Mouse (Mus musculus) lung, embryonic 15.5 days (tissue): ENCODE measurements at regions not wholly inside any gene's neighbourhood (a gene's known extent, or its start where the extent isn't known, plus 50 kb on each side); places are given as distances from the start of the nearest gene placed in this dataset.
A peak's percentile ranks its signal among the peaks of the same experiment; 100 is the strongest.

ENCODE experiments used
- ATAC-seq: fragments of 200-750 bp; cut with Nextera tagmentation; 2 replicates; pipeline ENCODE4 v1.8.0; 2017; ENCODE audit warnings: moderate number of reproducible peaks, borderline replicate concordance; ENCODE audit not compliant: low FRiP score, low TSS enrichment; ENCODE audit errors: extremely low read depth
- H3K27ac ChIP-seq: fragments of 300-500 bp; sonication (generic); 2 replicates; pipeline ENCODE4 v1.5.1; 2015; ENCODE audit warnings: moderate library complexity, mild to moderate bottlenecking, inconsistent platforms
- H3K27me3 ChIP-seq: fragments of 300-500 bp; sonication (generic); 2 replicates; pipeline ENCODE4 v1.6.1; 2015; ENCODE audit warnings: inconsistent platforms
- H3K36me3 ChIP-seq: fragments of 300-500 bp; sonication (generic); 2 replicates; pipeline ENCODE4 v1.6.1; 2015; ENCODE audit warnings: inconsistent platforms
- H3K4me1 ChIP-seq: fragments of 300-500 bp; sonication (generic); 2 replicates; pipeline ENCODE4 v1.6.1; 2015; ENCODE audit warnings: inconsistent platforms
- H3K4me2 ChIP-seq: fragments of 300-500 bp; sonication (generic); 2 replicates; pipeline ENCODE4 v1.6.1; 2015; ENCODE audit warnings: inconsistent platforms, mild to moderate bottlenecking, moderate library complexity
- H3K4me3 ChIP-seq: fragments of 300-500 bp; sonication (generic); 2 replicates; pipeline ENCODE4 v1.5.1; 2015; ENCODE audit warnings: mild to moderate bottlenecking, inconsistent platforms
- H3K9ac ChIP-seq: fragments of 300-500 bp; sonication (generic); 2 replicates; pipeline ENCODE4 v1.6.1; 2015; ENCODE audit warnings: inconsistent platforms
- H3K9me3 ChIP-seq: fragments of 300-500 bp; sonication (generic); 2 replicates; pipeline ENCODE4 v1.6.1; 2016; ENCODE audit warnings: inconsistent platforms
- WGBS: fragments of 180-500 bp; shearing (Covaris S2); methylation state at CpG from one replicate; pipeline ENCODE4 v1.1.7; 2015; 5-methylcytosine and 5-hydroxymethylcytosine counted together

GRCm38 (mm10) chr2:170675731-170676130 is 55.9 kb upstream of the Dok5 start:
- Histone ChIP-seq H3K27ac (no peak overlapping the region), H3K4me3 (no peak overlapping the region), H3K36me3 (no peaks in the 10 kb centered on the region), H3K4me1 (no peaks in the 10 kb centered on the region), H3K9me3 (no peaks in the 10 kb centered on the region), H3K4me2 (no peak overlapping the region), H3K27me3 (no peaks in the 10 kb centered on the region), H3K9ac (no peak overlapping the region)
- ATAC-seq, result no peak
- WGBS, result 80% methylated on average over 10 of the region's 10 CpGs

DNA sequence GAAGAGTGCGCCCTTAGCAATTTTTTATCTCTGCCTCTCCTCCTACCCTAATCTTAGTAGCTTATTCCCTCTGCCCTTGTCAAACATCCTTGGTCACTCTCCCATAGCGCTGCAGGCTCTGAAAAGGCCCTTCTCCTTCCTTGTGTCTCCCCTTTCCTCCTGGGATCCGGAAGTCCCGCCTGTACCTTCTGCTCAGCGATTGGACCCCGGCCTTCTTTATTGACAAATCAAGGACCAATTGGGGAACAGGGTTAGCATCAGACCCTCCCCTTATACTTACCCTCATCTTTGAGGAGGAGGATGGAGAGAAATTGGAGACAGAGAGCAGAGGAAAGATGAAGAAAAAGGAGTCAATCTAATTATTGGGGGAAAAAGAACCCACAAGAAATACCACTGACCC is 57.9 kb upstream of the Dok5 start:
- no peaks in the 10 kb centered on the region for H3K27me3 ChIP-seq
- no peaks in the 10 kb centered on the region for H3K4me1 ChIP-seq
- H3K4me2 ChIP-seq, result no peak overlapping the region
- no peaks in the 10 kb centered on the region for H3K9me3 ChIP-seq
- H3K36me3 ChIP-seq, result no peaks in the 10 kb centered on the region
- WGBS, result 84% methylated on average over 6 of the region's 6 CpGs
- no peak overlapping the region for H3K27ac ChIP-seq
- ATAC-seq, result no peak
- H3K9ac ChIP-seq, result no peak overlapping the region
- no peak overlapping the region for H3K4me3 ChIP-seq

DNA sequence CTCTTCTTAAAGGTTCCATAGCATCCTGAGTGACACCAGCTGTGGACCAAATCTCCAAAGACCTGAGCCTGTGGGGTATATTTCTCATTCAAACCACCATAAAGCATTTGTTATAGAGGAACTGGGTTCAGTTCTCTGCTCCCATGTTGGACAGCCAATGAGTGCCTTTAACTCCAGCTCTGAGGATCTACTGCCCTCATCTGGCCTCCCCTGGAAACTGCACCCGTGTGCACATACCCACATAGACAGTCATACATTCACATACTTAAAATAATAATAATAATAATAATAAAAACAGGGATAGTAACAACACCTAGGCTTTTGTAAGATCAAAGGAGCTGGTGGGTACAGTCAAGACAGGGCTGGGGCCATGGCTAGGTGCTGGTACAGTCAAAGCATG is 58.8 kb upstream of the Dok5 start:
- Histone ChIP-seq H3K27me3 (no peaks in the 10 kb centered on the region), H3K4me2 (no peak overlapping the region), H3K36me3 (no peaks in the 10 kb centered on the region), H3K4me3 (no peak overlapping the region), H3K4me1 (no peaks in the 10 kb centered on the region), H3K27ac (no peak overlapping the region), H3K9ac (no peak overlapping the region), H3K9me3 (no peaks in the 10 kb centered on the region)
- ATAC-seq, result no peak
- WGBS, result 80% methylated on average over 1 of the region's 1 CpGs

- H3K27me3 ChIP-seq, result no peaks in the 10 kb centered on the region
- H3K9ac ChIP-seq, result no peak overlapping the region
- no peak overlapping the region for H3K4me3 ChIP-seq
- ATAC-seq, result no peak
- no peaks in the 10 kb centered on the region for H3K9me3 ChIP-seq
- no peaks in the 10 kb centered on the region for H3K4me1 ChIP-seq
- no peak overlapping the region for H3K4me2 ChIP-seq
- WGBS, result 89% methylated on average over 12 of the region's 12 CpGs
- no peaks in the 10 kb centered on the region for H3K36me3 ChIP-seq
- H3K27ac ChIP-seq, result no peak overlapping the region
Observed at GRCm38 (mm10) chr2:170668960-170669359, 62.6 kb upstream of the Dok5 start.

DNA sequence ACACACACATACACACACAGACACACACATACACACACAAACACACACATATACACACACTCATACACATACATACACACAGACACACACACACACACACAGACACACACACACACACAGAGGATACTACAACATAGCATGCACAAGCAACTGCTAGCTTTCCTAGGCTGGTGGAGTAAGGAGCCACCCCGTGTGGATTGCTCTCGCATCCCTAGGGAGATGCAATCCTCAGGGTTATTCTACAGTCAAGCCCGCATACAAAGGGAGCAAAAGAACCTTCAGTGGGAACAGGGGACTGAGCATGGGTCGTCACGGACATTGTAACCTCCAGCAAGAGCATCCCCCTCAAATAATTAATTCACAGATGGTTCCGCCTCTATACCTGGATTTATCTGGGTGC is 63.1 kb upstream of the Dok5 start:
- no peak for ATAC-seq
- WGBS, result 82% methylated on average over 6 of the region's 6 CpGs
- Histone ChIP-seq H3K9me3 (no peaks in the 10 kb centered on the region), H3K4me2 (no peak overlapping the region), H3K36me3 (no peaks in the 10 kb centered on the region), H3K4me3 (no peak overlapping the region), H3K4me1 (no peaks in the 10 kb centered on the region), H3K27ac (no peak overlapping the region), H3K9ac (no peak overlapping the region), H3K27me3 (no peaks in the 10 kb centered on the region)

GRCm38 (mm10) chr2:170662069-170662980 is 60.5 kb upstream of the 4930470P17Rik start:
- H3K4me2 ChIP-seq, result no peak overlapping the region
- peak; percentile 71; the same call in 1 of the 2 replicates for ATAC-seq
- no peak overlapping the region for H3K4me3 ChIP-seq
- H3K9me3 ChIP-seq, result no peaks in the 10 kb centered on the region
- H3K4me1 ChIP-seq, result peaks cover 13% of the 10 kb centered on the region
- H3K36me3 ChIP-seq, result no peaks in the 10 kb centered on the region
- no peak overlapping the region for H3K27ac ChIP-seq
- no peaks in the 10 kb centered on the region for H3K27me3 ChIP-seq
- no peak overlapping the region for H3K9ac ChIP-seq
- WGBS, result 73% methylated on average over 25 of the region's 25 CpGs

DNA sequence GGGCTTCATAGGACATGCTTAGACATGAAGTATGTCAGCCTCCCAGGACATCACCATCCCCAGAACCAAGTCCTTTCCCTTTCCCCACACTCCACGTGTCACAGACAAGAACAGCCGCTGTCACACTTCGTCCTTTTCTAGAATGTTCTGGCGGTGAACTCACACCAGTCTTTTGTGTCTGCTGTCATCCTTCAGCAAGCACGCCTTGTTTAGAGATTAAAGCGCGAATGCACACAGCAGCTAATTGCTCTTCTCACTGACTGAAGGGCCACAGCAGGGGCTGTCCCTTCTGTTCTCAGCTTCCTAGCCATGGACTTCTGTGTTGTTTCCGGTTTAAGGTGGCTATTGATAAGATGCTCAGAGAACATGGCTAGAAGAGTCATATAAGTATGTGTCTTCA is 57.5 kb upstream of the 4930470P17Rik start:
- H3K9ac ChIP-seq, result no peak overlapping the region
- 56% methylated on average over 8 of the region's 8 CpGs for WGBS
- no peak overlapping the region for H3K4me3 ChIP-seq
- H3K4me2 ChIP-seq, result no peak overlapping the region
- H3K4me1 ChIP-seq, result peaks cover 13% of the 10 kb centered on the region
- no peak for ATAC-seq
- no peaks in the 10 kb centered on the region for H3K36me3 ChIP-seq
- H3K27ac ChIP-seq, result no peak overlapping the region
- no peaks in the 10 kb centered on the region for H3K9me3 ChIP-seq
- H3K27me3 ChIP-seq, result no peaks in the 10 kb centered on the region

DNA sequence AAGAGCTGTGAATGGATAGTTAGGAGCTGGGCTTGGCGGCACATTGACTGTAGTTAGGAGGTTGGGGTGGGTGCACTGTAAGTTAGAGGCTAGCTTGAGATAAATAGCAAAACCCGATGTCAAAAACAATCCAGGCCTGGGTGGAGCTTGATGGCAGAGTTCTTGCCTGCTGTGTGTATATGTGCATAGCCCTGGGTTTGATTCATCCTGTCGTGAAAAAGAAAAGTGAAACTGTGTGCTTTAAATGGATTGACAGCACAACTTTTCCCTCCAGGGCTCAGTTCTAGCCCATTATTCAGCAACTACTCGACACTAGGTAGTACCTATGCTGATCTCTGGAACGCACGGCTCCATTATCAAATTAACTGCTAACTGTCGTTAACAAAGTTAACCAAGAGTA is 56.7 kb upstream of the 4930470P17Rik start:
- WGBS, result 44% methylated on average over 7 of the region's 7 CpGs
- Histone ChIP-seq H3K9me3 (no peaks in the 10 kb centered on the region), H3K9ac (no peak overlapping the region), H3K4me3 (no peak overlapping the region), H3K27me3 (no peaks in the 10 kb centered on the region), H3K36me3 (no peaks in the 10 kb centered on the region), H3K4me1 (peaks cover 13% of the 10 kb centered on the region), H3K27ac (no peak overlapping the region), H3K4me2 (no peak overlapping the region)
- ATAC-seq, result no peak

GRCm38 (mm10) chr2:170657821-170658221 is 56.0 kb upstream of the 4930470P17Rik start:
- no peak overlapping the region for H3K27ac ChIP-seq
- no peak overlapping the region for H3K4me2 ChIP-seq
- H3K36me3 ChIP-seq, result no peaks in the 10 kb centered on the region
- no peak for ATAC-seq
- H3K4me1 ChIP-seq, result peaks cover 12% of the 10 kb centered on the region
- H3K9me3 ChIP-seq, result no peaks in the 10 kb centered on the region
- WGBS, result 6% methylated on average over 7 of the region's 7 CpGs
- no peak overlapping the region for H3K9ac ChIP-seq
- H3K4me3 ChIP-seq, result no peak overlapping the region
- no peaks in the 10 kb centered on the region for H3K27me3 ChIP-seq

- no peaks in the 10 kb centered on the region for H3K36me3 ChIP-seq
- H3K9me3 ChIP-seq, result no peaks in the 10 kb centered on the region
- peak; percentile 53; the same call in 1 of the 2 replicates for ATAC-seq
- peaks cover 5% of the 10 kb centered on the region; the same call in 1 of the 2 replicates for H3K4me1 ChIP-seq
- H3K4me2 ChIP-seq, result no peak overlapping the region
- no peak overlapping the region for H3K4me3 ChIP-seq
- no peak overlapping the region for H3K27ac ChIP-seq
- H3K9ac ChIP-seq, result no peak overlapping the region
- H3K27me3 ChIP-seq, result no peaks in the 10 kb centered on the region
- 65% methylated on average over 11 of the region's 11 CpGs for WGBS
Observed at GRCm38 (mm10) chr2:170652128-170652527, 50.3 kb upstream of the 4930470P17Rik start.
